In the genomic region with DNA sequence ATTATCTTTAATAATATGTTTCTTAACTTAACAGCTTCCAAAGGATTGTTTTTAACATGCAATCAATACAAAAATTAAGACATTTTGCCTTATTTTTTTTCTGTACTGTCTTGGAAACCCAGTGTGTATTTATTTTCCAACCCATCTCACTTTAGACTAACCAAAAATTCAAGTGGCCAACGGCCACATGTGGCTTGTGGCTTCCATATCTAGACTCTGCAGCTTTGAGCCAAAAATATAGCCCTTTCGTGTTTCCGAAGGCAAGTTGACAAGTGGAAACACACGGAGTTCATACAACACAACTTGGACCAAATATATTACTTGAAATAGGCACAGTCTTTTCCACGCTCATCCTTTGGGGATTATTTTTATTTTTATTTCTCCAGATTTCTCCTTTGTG, we compare ENCODE assay signal across 8 mouse cellular contexts. TPM values are rescaled to one million over a fixed set of nuclear protein-coding genes. Genes with fewer than 3 reads are reported as not detected.
DNase-seq lines count a peak whose midpoint lies in the region; ATAC-seq lines count a peak whose summit lies in the region.

No protein-coding gene starts in this region.

- no peak overlapping the region for H3K9ac ChIP-seq in midbrain, embryonic 12.5 days (replicated peaks)
- no peak overlapping the region for H3K9ac ChIP-seq in midbrain, embryonic 11.5 days (ENCODE audit: low read length)
- H3K9ac ChIP-seq in liver, embryonic 11.5 days (ENCODE audit: low read depth, low read length) = peak overlapping the region; percentile 84
- H3K9ac ChIP-seq in stomach, embryonic 16.5 days (ENCODE audit: low read length) = no peak overlapping the region; the same call in 1 of the 2 replicates

- WGBS in heart, embryonic 10.5 days = 62% methylated on average over 5 of the region's 5 CpGs
- 74% methylated on average over 5 of the region's 5 CpGs for WGBS in midbrain, embryonic 12.5 days
- WGBS in midbrain, embryonic 11.5 days = 74% methylated on average over 5 of the region's 5 CpGs
- 34% methylated on average over 5 of the region's 5 CpGs for WGBS in liver, embryonic 11.5 days
- 61% methylated on average over 5 of the region's 5 CpGs for WGBS in stomach, embryonic 16.5 days

- DNase-seq in heart, embryonic 10.5 days (ENCODE audit: low spot score) = no peak
- DNase-seq in heart, adult 9 months (ENCODE audit: low spot score in 2 of 2) = no peak
- DNase-seq in midbrain, embryonic 11.5 days (ENCODE audit: low spot score, missing footprints) = no peak
- no peak for DNase-seq in liver, embryonic 11.5 days (ENCODE audit: low spot score)
- DNase-seq in T-cell, adult 2 months (ENCODE audit: low spot score) = no peak
- DNase-seq in thymus, postnatal 25 days = no peak

- H3K9me3 ChIP-seq in heart, embryonic 10.5 days = no peaks in the 10 kb centered on the region
- no peaks in the 10 kb centered on the region for H3K9me3 ChIP-seq in midbrain, embryonic 12.5 days
- no peaks in the 10 kb centered on the region for H3K9me3 ChIP-seq in midbrain, embryonic 11.5 days (ENCODE audit: control insufficient read depth, low read length)
- no peaks in the 10 kb centered on the region for H3K9me3 ChIP-seq in liver, embryonic 11.5 days (ENCODE audit: control insufficient read depth, low read length)
- no peaks in the 10 kb centered on the region for H3K9me3 ChIP-seq in stomach, embryonic 16.5 days (replicated peaks; ENCODE audit: control insufficient read depth, low read length)

- 0 out of 2 replicates have a peak, but pooled peaks cover 7% of the 10 kb centered on the region for H3K4me1 ChIP-seq in heart, embryonic 10.5 days
- peaks cover 4% of the 10 kb centered on the region for H3K4me1 ChIP-seq in midbrain, embryonic 12.5 days
- no peaks in the 10 kb centered on the region for H3K4me1 ChIP-seq in midbrain, embryonic 11.5 days (ENCODE audit: control insufficient read depth, insufficient read depth, low read length)
- peaks cover 15% of the 10 kb centered on the region for H3K4me1 ChIP-seq in liver, embryonic 11.5 days (replicated peaks; ENCODE audit: control insufficient read depth, insufficient read depth, low read length)
- H3K4me1 ChIP-seq in stomach, embryonic 16.5 days (ENCODE audit: control insufficient read depth, insufficient read depth, low read length) = no peaks in the 10 kb centered on the region; the same call in 1 of the 2 replicates

- H3K4me2 ChIP-seq in midbrain, embryonic 12.5 days (replicated peaks) = peak overlapping the region; percentile 99
- H3K4me2 ChIP-seq in midbrain, embryonic 11.5 days = no peak overlapping the region
- peak overlapping the region; percentile 73 for H3K4me2 ChIP-seq in liver, embryonic 11.5 days
- H3K4me2 ChIP-seq in stomach, embryonic 16.5 days (ENCODE audit: low read depth, low read length) = peak overlapping the region; percentile 70

- H3K4me3 ChIP-seq in heart, embryonic 10.5 days = peak overlapping the region; percentile 89; the same call in 1 of the 2 replicates
- 0 out of 2 replicates have a peak overlapping the region, but pooled peaks have one; percentile 76 for H3K4me3 ChIP-seq in midbrain, embryonic 12.5 days
- H3K4me3 ChIP-seq in midbrain, embryonic 11.5 days (ENCODE audit: low read depth, low read length) = no peak overlapping the region
- peak overlapping the region; percentile 78 for H3K4me3 ChIP-seq in liver, embryonic 11.5 days (ENCODE audit: low read depth, low read length)
- H3K4me3 ChIP-seq in stomach, embryonic 16.5 days (replicated peaks; ENCODE audit: low read length) = peak overlapping the region; percentile 63

- no peak overlapping the region for H3K27ac ChIP-seq in heart, embryonic 10.5 days
- no peak overlapping the region for H3K27ac ChIP-seq in midbrain, embryonic 12.5 days (replicated peaks)
- H3K27ac ChIP-seq in midbrain, embryonic 11.5 days (ENCODE audit: low read depth, low read length) = no peak overlapping the region
- peak overlapping the region; percentile 80 for H3K27ac ChIP-seq in liver, embryonic 11.5 days (ENCODE audit: low read depth, low read length)
- no peak overlapping the region for H3K27ac ChIP-seq in stomach, embryonic 16.5 days (ENCODE audit: low read length)

- H3K36me3 ChIP-seq in heart, embryonic 10.5 days = no peaks in the 10 kb centered on the region
- H3K36me3 ChIP-seq in midbrain, embryonic 12.5 days = no peaks in the 10 kb centered on the region
- no peaks in the 10 kb centered on the region for H3K36me3 ChIP-seq in midbrain, embryonic 11.5 days (ENCODE audit: control insufficient read depth, insufficient read depth, low read length)
- no peaks in the 10 kb centered on the region for H3K36me3 ChIP-seq in liver, embryonic 11.5 days (ENCODE audit: control insufficient read depth, insufficient read depth, low read length)
- no peaks in the 10 kb centered on the region for H3K36me3 ChIP-seq in stomach, embryonic 16.5 days (ENCODE audit: control insufficient read depth, insufficient read depth, low read length)

- H3K27me3 ChIP-seq in heart, embryonic 10.5 days (ENCODE audit: insufficient read depth, poor library complexity, severe bottlenecking) = peaks cover 59% of the 10 kb centered on the region
- peaks cover 72% of the 10 kb centered on the region for H3K27me3 ChIP-seq in midbrain, embryonic 12.5 days
- peaks cover 40% of the 10 kb centered on the region for H3K27me3 ChIP-seq in midbrain, embryonic 11.5 days (ENCODE audit: control insufficient read depth, insufficient read depth, low read length)
- H3K27me3 ChIP-seq in liver, embryonic 11.5 days (replicated peaks; ENCODE audit: control insufficient read depth, insufficient read depth, low read length) = peaks cover 4% of the 10 kb centered on the region
- no peaks in the 10 kb centered on the region; the same call in 1 of the 2 replicates for H3K27me3 ChIP-seq in stomach, embryonic 16.5 days (ENCODE audit: control insufficient read depth, insufficient read depth, low read length)

- no peak for ATAC-seq in midbrain, embryonic 12.5 days (ENCODE audit: low FRiP score, low read depth)
- no peak for ATAC-seq in midbrain, embryonic 11.5 days (ENCODE audit: low FRiP score)
- ATAC-seq in liver, embryonic 11.5 days (replicated peaks; ENCODE audit: low FRiP score) = peak; percentile 39; the same call in 1 of the 2 replicates
- ATAC-seq in stomach, embryonic 16.5 days (ENCODE audit: insufficient read depth, low FRiP score) = no peak

RNA-seq across cellular contexts. Expression of a gene that starts 0.8 kb away (rescaled TPM):
- 1.6 and 3.3 TPM in 2 replicates for polyA plus RNA-seq in heart, embryonic 10.5 days (2016; fragmentation: Nextera tagmentation; extraction: Ambion mirVana)
- 0.73 and 1.3 TPM in 2 replicates for polyA plus RNA-seq in midbrain, embryonic 12.5 days (2016; fragmentation: Nextera tagmentation; extraction: Ambion mirVana)
- 0.98 and 1.7 TPM in 2 replicates for polyA plus RNA-seq in midbrain, embryonic 11.5 days (2014; fragmentation: Nextera tagmentation; extraction: Ambion mirVana)
- polyA plus RNA-seq in liver, embryonic 11.5 days (2014; fragmentation: Nextera tagmentation; extraction: Ambion mirVana) = 17.2 and 17.6 TPM in 2 replicates
- 6.7 and 9.0 TPM in 2 replicates for polyA plus RNA-seq in stomach, embryonic 16.5 days (2015; fragmentation: Nextera tagmentation; extraction: Ambion mirVana)

RNA-seq across cellular contexts. Expression of a gene that starts 37.2 kb away (rescaled TPM):
- 18.4 and 19.6 TPM in 2 replicates for polyA plus RNA-seq in heart, embryonic 10.5 days (2016; fragmentation: Nextera tagmentation; extraction: Ambion mirVana)
- polyA plus RNA-seq in midbrain, embryonic 12.5 days (2016; fragmentation: Nextera tagmentation; extraction: Ambion mirVana) = 20.0 and 22.8 TPM in 2 replicates
- polyA plus RNA-seq in midbrain, embryonic 11.5 days (2014; fragmentation: Nextera tagmentation; extraction: Ambion mirVana) = 22.9 and 25.3 TPM in 2 replicates
- polyA plus RNA-seq in liver, embryonic 11.5 days (2014; fragmentation: Nextera tagmentation; extraction: Ambion mirVana) = 23.0 and 23.3 TPM in 2 replicates
- polyA plus RNA-seq in stomach, embryonic 16.5 days (2015; fragmentation: Nextera tagmentation; extraction: Ambion mirVana) = 18.0 and 20.6 TPM in 2 replicates
